Mouse (Mus musculus) spleen, embryonic (tissue): ENCODE results near the gene Arhgef11.
"Not testable (repeated sequence)": the region's sequence is repeated elsewhere in the genome, so short reads cannot be mapped to it uniquely, and the experiment has no call there.

Experiments
- CTCF ChIA-PET: fragments of 350-600 bp; sonication (Branson Sonifier 250); formaldehyde crosslinking; loops from one replicate; lab custom pipeline; 2022; lab: Charles Lee

The Arhgef11 gene

DNA sequence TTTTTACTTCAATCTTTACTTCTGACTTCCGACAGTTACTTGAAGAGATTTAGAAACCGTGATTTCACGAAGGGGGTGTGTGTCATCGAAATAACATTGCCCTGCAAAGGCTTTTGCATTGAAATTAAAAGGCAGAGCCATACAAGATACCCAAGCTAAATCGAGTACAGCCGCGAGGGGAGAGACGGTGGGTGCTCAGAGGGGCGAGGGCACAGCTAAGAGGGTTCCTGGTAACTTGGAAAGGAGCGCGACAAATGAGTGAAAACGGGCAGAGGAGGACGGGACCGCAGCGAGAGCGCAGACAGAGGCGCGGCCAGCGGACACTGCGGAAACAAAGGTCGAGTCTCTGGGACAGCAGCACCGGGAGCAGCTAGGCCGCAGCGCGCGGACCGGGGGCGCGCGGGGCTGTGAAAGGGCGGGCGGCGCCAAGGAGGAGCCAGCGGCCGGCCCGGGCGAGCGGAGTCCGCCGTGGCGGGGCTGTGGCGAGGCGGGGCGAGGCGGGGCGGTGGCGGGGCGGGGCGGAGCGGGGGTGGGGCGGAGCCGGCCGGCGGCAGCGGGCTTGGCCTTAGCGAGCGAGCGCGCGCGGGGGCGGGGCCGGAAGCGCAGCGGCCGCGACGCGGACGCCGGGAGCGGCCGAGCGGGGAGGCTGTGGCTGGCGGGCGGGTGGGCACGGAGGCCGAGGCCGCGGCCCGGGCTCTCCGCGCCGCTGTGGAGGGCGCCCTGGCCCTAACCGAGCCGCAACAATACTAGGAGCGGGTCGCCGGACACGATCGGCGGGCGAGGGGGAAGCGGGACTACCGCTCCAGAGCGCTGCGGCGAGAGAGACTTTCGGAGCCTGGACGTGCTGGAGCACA, at the start of gene Arhgef11:
Gene Arhgef11 (plus strand): TSS at position 603 of the 854 bp plus-strand sequence.
- CTCF ChIA-PET, result no interaction called here

DNA sequence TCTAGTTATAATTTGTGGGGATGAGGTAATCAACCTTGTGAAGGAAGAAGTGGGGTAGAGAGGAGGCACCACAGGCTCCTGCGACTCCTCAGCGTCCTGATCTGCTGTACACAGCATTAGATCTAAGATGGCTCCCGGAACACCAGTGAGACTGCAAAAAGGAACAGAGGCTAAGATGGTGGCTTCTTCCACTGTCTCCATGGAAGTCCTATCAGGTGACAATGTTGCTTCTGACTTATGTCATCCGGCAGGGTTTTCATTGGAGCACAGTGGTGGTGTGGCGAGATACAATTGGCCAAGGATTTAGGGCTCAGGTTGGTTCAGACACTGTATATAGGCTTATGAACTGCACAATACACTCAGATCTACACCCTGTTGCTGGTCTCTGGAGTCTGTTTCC, 48.7 kb upstream of the Arhgef11 start:
- CTCF ChIA-PET, result no interaction called here

DNA sequence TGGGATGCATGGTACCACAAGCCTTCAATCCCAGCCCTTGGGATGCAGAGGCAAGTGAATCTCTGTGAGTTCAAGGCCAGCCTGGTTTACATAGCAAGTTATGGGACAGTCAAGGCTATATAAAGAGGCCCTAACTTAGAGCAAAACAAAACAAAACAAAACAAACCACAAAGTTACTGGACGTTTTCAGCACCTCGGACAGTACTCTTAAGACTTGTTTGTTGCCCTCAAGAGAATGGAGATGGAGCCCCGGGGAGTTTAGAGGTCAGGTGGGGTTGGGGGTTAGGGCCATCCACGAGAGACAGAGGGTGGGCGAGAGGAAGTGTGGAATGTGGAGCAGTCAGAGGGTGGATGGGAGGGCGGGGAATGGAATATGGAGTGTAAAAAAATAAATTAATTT, 41.6 kb upstream of the Arhgef11 start:
- CTCF ChIA-PET, result no interaction called here

DNA sequence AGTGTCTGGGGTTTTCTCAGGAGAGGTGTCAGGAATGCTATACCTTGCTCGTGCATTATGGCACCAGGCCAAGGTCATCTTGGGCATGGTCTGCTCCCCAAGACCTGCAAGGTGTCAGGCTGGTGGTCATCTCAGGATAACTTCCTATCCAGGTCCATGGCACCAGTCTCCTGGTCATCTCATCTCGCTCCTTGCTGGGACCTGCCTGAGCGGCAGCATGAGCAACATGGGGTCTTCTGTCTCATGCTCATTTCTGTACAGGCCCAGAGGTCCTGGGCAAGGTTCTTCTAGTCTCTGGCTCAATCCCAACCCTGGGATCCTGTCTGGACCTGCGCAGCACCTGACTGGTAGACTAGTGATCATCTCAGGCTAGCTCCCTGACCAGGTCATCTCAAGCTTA, 35.1 kb upstream of the Arhgef11 start:
- CTCF ChIA-PET, result no interaction called here

DNA sequence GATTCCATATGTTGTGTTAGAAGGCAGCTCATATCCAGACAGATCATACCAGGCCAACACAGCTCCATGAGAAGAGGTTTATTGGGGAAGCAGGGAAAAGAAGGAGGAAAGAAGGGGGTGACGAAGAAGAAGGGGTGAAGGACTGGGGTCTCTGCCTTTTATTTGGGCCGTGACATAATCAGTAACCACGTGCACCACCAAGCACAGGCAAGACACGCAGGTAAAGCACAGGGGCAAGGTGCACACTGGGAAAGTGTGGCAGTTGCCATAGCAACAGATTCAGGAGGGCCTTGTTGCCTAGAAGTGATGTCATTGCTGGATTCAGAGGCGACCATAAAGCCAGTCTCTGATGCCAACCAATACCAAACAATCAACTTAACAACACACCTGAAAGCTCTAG, 23.6 kb upstream of the Arhgef11 start:
- CTCF ChIA-PET, result no interaction called here

DNA sequence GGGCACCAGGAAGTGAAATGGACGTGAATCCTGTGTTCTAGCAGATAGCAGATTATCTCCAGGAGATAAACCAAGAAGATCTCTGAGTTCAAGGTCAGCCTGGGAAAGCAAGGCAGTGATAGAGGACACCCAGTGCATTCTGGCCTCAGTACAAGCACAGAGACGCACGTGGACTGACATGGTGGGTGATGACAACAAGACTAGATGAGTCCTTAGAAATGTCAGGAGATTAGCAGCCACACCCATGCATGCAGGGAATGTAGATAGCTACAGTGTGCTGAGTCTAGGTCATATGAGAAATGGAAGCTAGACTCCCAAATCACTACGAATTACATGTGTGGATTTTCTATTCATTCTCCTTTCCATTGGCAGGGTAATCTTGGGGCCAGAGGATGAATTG, 22.0 kb upstream of the Arhgef11 start:
- CTCF ChIA-PET, result not testable (repeated sequence)

DNA sequence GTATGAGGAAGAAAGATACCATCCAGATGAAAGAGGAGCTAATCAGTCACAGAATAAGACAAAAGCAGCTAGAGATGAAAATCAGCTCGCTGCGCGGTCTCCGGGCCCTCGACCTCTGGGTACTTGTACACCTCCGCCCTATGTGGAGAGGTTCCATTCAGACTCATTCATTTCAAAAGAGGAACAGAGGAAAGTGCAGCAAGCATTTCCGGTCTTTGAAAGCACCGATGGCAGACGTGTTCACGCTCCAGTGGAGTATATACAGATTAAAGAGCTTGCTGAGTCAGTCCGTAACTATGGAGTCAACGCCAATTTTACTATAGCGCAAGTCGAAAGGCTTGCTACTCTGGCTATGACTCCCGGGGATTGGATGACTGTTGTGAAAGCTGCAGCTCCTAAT, 16.3 kb upstream of the Arhgef11 start:
- CTCF ChIA-PET, result not testable (repeated sequence)

DNA sequence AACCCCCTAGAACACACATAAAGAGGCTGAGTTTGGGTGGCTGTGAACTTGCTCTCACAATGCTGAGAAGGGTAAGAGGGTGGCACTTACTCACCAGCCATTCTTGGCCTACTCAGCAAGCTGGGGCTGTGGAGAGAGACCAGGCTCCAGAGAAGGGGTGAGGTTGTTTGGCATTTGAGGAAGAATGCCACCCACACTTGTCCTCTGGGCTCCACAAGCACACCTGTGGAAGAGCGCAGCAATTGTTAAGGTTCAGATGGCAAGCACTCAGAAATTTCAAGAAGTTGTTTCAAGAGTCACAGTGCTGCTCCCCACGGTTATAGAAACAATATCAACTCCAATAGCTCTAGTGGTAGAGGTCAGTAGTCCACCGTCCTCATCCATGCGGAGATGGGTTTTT, 1.0 kb upstream of the Arhgef11 start:
- CTCF ChIA-PET, result no interaction called here

DNA sequence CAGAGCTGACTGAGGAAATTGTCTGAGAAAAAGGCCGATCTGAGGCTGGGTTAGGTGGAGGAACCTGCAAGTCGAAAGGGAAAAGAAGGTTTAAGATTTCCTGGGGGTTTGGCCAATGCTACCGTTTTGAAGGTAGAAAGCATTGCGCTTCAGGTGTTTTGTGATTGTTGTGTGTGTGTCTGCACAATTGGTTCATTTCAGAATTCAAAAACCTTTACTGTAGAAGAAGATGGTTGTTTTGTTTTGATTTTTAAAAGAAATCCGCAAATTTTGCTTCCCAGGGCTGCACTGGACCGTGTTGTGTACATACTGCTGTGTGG, 412 bp downstream of the Arhgef11 start:
- CTCF ChIA-PET, result no interaction called here

DNA sequence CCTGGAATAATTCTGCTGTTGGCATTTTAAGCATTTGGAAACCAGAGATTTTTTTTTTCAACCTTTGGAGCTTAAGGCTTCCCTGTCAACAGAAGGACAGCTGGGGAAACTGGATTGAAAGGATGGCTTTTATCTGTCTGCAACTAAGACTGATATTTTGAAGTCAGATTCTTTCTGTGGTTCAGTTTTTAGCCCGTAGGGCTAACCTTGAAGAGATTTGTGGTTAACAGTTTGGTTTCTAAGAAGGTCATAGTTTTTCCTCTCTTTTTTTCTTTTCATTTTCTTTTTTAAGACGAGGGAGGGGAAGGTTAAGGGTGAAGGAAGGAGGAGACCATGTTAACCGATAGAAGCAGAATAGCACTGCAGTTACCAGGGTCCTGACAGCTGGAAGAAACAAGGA, 881 bp downstream of the Arhgef11 start:
- CTCF ChIA-PET, result no interaction called here

DNA sequence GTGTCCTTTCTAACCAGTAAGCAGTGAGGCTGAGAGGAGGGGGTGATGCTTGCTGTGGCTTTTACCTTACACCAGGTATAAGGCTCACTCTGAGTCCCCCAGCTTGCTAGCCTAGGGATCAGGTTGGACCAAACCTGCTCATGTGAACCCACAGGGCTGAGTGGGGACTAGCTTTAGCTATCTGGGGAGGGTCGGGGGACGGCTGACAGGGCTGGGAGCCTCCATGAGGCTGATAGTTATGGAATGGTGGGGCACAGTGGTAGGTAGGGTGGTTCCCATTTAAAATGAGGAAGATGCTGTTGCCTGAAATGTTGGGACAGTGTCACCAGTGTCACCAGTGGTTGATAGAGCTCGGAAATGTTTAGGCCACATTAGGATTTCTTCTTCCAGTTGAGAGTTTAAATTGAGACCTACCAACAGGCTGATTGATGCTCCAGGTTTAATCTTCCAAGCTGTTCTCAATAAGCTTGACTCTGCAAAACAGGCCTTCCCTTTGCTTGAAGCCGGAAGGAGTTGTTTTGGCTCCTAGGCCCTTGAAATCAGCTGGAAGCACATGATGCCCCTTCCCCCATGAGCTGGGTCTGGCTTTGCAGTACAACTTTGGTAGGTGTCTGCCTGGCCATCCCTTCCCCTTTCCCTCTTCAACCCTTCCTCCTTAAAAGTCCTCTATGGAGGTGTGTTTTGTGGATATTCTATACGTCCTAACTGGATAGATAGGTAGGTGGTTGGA, 1.8 kb downstream of the Arhgef11 start:
- CTCF ChIA-PET, result no interaction called here

DNA sequence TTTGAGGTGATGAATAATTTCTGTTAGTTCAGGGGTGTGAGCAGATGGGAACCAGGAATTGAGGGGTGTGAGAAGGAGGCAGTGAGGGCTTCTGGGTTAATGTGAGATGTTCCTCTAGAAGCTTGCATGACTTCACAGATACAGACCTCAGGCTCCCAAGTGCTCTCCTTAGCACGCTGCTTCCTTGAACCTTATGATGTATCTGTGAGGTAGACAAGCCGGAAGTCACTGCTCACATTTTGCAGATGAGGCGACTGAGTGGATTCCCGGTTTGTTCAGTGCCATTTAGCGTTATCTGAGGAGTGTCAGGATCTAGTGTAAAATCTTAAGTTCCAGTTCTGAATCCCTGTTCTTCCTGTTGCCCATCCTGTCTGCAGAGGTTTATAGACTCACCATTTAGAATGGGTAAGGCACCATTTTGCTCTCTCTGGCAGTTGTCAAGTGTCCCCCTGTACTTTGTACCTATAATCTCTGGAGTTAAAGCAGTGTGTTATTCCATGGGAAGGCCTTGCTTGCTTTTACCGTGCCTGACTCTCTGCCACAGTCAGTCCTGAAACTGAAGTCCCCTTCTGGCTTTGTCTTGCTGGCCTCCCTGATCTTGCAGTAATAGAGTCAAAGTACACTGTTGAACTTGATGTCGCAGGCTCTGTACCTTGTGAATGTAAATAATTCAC, 3.0 kb downstream of the Arhgef11 start:
- CTCF ChIA-PET, result interaction anchor here (0.5 kb wide), 1 partner anchor 11 kb away, joined by 4 read pairs; no protein-coding TSS in a partner anchor

DNA sequence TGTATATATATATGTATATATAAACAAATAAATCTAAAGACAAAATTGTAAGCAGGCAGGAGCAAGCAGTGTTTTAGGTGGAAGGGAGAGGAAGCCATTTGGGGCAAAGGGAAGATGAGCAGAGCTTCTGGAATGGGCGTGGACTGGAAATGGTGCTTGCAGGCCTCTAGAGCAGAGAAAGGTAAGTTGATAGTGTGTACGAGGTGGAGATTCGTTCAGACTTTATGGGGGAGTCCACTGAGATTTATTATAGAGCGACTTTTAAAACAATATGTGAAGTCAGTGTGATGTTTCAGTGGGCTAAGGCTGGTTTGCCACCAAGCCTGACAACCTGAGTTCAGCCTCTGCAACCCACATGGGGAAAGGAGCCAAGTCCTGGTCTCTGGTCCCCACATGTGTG, 7.5 kb downstream of the Arhgef11 start:
- CTCF ChIA-PET, result no interaction called here

DNA sequence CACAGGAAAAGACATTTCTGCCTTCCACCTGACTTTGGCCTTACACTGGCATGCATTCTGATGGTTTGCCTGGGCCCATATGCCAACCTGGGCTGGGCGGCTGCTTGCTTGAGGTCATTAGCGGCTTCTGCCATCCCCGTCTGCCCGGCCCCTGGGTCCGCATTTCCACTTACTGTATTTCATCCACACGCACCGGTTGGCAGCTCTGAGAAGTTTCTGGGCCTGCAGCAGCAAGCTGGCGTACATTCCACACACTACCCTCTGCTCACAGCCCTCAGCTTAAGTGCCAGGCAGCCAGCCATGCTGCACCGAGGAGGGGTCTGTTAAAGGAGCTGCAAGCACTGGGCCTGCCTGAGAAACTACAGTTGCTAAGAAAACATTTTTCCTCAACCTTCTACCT, 13.5 kb downstream of the Arhgef11 start:
- CTCF ChIA-PET, result no interaction called here

DNA sequence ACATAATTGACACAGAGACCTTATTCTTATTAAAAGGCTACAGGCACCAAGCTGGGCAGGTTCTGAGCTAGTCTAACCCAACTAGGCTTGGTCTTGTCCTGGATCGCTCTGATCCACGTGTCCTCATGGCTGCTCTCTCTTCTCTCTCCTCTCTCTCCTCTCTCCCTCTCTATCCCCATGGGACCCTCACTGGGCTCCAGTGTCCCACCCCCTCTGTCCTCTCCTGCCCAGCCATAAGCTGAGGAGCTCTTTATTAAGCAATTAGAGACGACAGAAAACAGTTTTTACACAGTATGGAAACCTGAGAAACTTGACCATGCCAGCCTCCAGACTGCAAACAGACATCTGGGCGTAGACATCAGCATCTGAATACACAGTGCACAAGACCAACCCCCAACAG, 14.0 kb downstream of the Arhgef11 start:
- CTCF ChIA-PET, result no interaction called here

DNA sequence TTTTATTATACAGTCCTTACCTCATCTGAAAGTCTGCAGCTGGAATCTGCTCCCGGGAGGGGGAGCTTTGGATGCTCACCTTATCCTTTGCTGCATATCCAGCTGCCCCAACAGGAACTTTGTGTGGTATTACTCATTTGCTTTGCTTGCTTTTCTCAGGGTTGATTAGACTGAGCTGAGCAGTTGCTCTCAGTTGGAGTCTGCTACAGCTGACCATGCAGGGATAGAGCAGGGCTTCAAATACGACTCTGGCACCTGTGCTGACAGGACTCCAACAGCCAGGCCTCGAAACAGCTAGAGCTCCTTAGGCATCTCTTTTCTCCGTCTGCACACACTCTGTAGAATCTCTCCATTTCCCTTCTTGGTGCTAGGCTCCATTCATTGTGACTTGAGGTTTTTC, 18.2 kb downstream of the Arhgef11 start:
- CTCF ChIA-PET, result no interaction called here

DNA sequence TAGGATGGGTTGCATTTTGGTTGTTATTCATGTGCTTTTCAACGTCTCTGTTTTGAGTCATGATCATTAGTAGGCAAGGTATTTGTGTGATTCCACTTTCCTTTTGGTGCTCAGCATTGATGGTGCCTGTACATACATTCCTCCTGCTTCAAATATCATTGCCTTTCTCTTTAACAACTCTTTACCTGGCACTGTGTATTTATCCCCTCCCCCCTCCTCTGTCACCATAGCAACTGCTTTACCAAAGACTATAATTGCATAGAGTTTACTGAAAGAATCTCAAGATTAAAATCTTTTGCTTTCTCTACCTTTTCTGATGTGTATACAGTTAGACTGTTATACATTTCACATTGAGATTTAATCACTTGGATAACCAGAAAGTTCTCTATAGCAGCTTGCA, 26.1 kb downstream of the Arhgef11 start:
- CTCF ChIA-PET, result no interaction called here

DNA sequence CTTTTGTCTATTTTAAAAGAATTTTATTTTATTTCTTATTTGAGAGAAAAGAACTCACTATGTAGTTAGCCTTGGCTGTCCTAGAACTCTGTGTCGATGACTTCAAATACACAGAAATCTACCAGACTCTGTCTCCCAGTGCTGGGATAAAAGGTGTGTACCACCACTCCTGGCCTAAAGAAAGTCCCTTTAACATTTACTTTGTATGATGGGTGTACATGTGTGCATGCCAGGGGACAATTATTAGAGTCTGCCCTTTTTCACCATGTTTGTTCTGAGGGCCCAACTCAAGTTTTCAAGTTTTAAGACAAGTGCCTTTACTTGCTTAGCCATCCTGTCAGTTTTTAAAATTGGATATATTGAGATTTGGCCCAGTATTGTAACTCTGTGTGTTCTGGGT, 28.8 kb downstream of the Arhgef11 start:
- CTCF ChIA-PET, result no interaction called here

DNA sequence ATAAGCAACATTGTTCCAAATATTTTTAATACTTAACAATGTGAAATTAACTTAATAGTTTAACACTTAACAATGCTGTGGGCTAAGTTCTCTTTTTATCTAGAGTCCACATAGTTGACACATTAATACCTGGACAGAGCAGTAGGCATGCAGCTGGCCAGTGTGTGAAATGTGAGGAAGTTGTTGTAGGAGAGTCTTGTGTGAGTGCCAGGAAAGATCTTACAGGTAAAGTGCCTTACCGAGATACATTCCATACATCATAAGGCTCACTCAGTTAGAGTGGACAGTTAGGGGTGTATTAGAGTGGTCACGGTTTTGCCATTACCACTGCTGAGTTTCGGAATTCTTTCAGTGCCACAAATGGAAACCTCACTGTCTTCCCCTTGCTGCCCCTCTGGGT, 31.7 kb downstream of the Arhgef11 start:
- CTCF ChIA-PET, result no interaction called here

DNA sequence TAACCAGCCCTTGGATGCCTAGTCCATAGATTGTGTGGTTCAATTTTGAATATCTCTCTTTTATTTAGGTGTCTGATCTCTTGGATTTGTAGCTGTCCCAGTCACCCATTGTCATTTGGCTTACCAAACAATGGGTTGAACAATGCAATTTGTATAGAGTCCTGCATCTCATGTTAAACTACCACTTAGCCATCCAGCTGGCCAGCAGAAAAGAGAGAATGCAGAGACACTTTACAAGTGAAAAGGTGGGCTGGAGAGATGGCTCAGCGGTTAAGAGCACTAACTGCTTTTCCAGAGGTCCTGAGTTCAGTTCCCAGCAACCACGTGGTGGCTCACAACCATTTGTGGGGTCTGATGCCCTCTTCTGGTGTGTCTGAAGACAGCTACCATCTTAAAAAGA, 41.0 kb downstream of the Arhgef11 start:
- CTCF ChIA-PET, result no interaction called here

DNA sequence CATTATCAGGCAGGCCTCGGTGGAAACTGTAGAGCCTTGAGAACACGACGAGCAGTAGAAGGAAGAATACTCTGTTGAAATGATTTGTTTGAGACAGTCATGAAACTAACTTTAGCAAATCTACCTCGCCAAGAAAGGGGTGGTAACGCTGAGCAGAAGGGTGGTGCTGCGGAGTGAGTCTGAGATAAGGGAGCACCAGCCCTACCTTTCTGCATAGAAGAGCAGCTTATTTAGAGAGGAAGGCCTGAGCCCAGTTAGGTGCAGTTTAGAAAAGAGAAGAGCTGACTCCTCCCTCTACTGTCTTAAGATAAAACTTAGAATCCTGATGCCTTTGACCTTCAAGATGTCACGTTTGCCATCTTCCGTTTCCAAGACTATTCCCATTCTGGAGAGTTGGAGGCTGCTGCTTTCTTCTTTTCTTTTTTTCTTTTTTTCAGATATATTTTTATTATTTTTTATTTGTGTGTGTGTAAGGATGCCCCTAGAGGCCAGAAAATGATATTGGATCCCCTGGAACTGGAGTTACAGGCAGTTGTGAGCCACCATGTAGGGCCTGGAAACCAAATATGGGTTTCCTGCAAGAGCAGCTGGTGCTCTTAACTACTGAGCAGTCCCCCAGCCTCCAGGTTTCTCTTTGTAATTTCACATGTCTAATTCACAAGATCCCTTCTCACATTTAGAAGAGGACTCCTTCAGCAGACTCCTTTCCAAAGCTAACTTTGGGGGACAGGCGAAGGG, 42.5 kb downstream of the Arhgef11 start:
- CTCF ChIA-PET, result no interaction called here

DNA sequence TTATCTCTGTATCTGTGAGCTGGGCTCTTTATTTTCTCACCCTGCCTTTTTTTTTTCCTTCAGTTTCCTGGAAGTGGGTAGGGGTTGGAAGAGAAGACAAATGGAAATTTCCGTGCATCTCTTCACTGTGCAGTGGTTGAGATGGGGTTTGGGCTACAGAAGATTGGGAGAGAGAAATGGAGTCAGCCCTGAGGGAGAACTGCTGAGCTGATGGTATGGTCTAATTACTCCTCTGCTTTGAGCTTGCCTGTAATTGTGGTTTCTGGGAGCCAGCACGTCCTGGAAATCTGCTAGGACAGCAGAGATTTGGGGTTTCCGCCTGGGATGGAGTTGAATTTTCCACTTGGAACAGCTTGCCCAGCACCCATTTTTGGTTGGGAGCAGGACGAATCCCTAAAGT, 43.1 kb downstream of the Arhgef11 start:
- CTCF ChIA-PET, result interaction anchor here (0.5 kb wide), 1 partner anchor 50 kb away, joined by 3 read pairs; no protein-coding TSS in a partner anchor
